Mouse (Mus musculus): ENCODE results near the gene Krtap19-2. TPM values are rescaled to one million over a fixed set of nuclear protein-coding genes. Genes with fewer than 3 reads are reported as not detected.

Gene Krtap19-2
- polyA plus RNA-seq (2012; rRNA removed), result not detected in 2 replicates

GRCm38 (mm10) chr16:88874169-88874568 lies at the start of gene Krtap19-2:
Gene Krtap19-2, minus strand, starts transcription at chr16:88874269.

GRCm38 (mm10) chr16:88896357-88896756 lies 22.3 kb upstream of the Krtap19-2 start, which contains the start of gene Krtap19-5:
Gene Krtap19-5, minus strand, starts transcription at chr16:88896457.

GRCm38 (mm10) chr16:88884989-88885388 lies 10.9 kb upstream of the Krtap19-2 start, which contains the start of gene Krtap19-4:
Gene Krtap19-4, minus strand, starts transcription at chr16:88885089.

GRCm38 (mm10) chr16:88877938-88878337 lies 3.9 kb upstream of the Krtap19-2 start, which contains the start of gene Krtap19-3:
Gene Krtap19-3, minus strand, starts transcription at chr16:88878038.

GRCm38 (mm10) chr16:88869311-88869710 lies 4.8 kb downstream of the Krtap19-2 start, which contains the start of gene Krtap19-1:
Gene Krtap19-1, minus strand, starts transcription at chr16:88869411.

GRCm38 (mm10) chr16:88826095-88826652 lies 47.9 kb downstream of the Krtap19-2 start, which contains the start of gene Krtap14:
Gene Krtap14, minus strand, starts transcription at chr16:88826145.

Other genes starting within 250 kb of the Krtap19-2 start
- gene 2310079G19Rik, start 246.6 kb downstream of the Krtap19-2 start, polyA plus RNA-seq (2012; rRNA removed), result not detected in 2 replicates
- not detected in 2 replicates for gene Krtap26-1, start 226.5 kb downstream of the Krtap19-2 start, polyA plus RNA-seq (2012; rRNA removed)
- gene Krtap27-1, start 202.6 kb downstream of the Krtap19-2 start, polyA plus RNA-seq (2012; rRNA removed), result not detected in 2 replicates
- gene 2310061N02Rik, start 166.3 kb downstream of the Krtap19-2 start, polyA plus RNA-seq (2012; rRNA removed), result not detected in 2 replicates
- gene Krtap13-1, start 145.4 kb downstream of the Krtap19-2 start, polyA plus RNA-seq (2012; rRNA removed), result not detected in 2 replicates
- gene Krtap13, start 122.6 kb downstream of the Krtap19-2 start, polyA plus RNA-seq (2012; rRNA removed), result not detected in 2 replicates
- not detected in 2 replicates for gene 2310034C09Rik, start 115.4 kb downstream of the Krtap19-2 start, polyA plus RNA-seq (2012; rRNA removed)
- not detected in 2 replicates for gene 2310057N15Rik, start 100.1 kb downstream of the Krtap19-2 start, polyA plus RNA-seq (2012; rRNA removed)
- gene Gm5965, start 96.4 kb downstream of the Krtap19-2 start, polyA plus RNA-seq (2012; rRNA removed), result not detected in 2 replicates
- gene Gm20741, start 62.0 kb downstream of the Krtap19-2 start, polyA plus RNA-seq (2012; rRNA removed), result not detected in 2 replicates
- not detected in 2 replicates for gene Krtap15, start 54.1 kb downstream of the Krtap19-2 start, polyA plus RNA-seq (2012; rRNA removed)
- gene Krtap14, start 48.1 kb downstream of the Krtap19-2 start, polyA plus RNA-seq (2012; rRNA removed), result not detected in 2 replicates
- not detected in 2 replicates for gene Krtap19-1, start 4.9 kb downstream of the Krtap19-2 start, polyA plus RNA-seq (2012; rRNA removed)
- not detected in 2 replicates for gene Krtap19-3, start 3.8 kb upstream of the Krtap19-2 start, polyA plus RNA-seq (2012; rRNA removed)
- gene Krtap19-4, start 10.8 kb upstream of the Krtap19-2 start, polyA plus RNA-seq (2012; rRNA removed), result not detected in 2 replicates
- not detected in 2 replicates for gene Krtap19-5, start 22.2 kb upstream of the Krtap19-2 start, polyA plus RNA-seq (2012; rRNA removed)
- gene Krtap19-9b, start 58.0 kb upstream of the Krtap19-2 start, polyA plus RNA-seq (2012; rRNA removed), result not detected in 2 replicates
- gene Krtap16-3, start 88.6 kb upstream of the Krtap19-2 start, polyA plus RNA-seq (2012; rRNA removed), result not detected in 2 replicates
- gene Krtap22-2, start 136.5 kb upstream of the Krtap19-2 start, polyA plus RNA-seq (2012; rRNA removed), result not detected in 2 replicates
- not detected in 2 replicates for gene Gm10229, start 141.0 kb upstream of the Krtap19-2 start, polyA plus RNA-seq (2012; rRNA removed)
- not detected in 2 replicates for gene Krtap6-1, start 157.4 kb upstream of the Krtap19-2 start, polyA plus RNA-seq (2012; rRNA removed)
- gene Gm10228, start 167.2 kb upstream of the Krtap19-2 start, polyA plus RNA-seq (2012; rRNA removed), result not detected in 2 replicates
- gene Krtap6-5, start 173.6 kb upstream of the Krtap19-2 start, polyA plus RNA-seq (2012; rRNA removed), result not detected in 2 replicates
- not detected in 2 replicates for gene 1110025L11Rik, start 189.7 kb upstream of the Krtap19-2 start, polyA plus RNA-seq (2012; rRNA removed)
- gene Krtap6-3, start 209.7 kb upstream of the Krtap19-2 start, polyA plus RNA-seq (2012; rRNA removed), result not detected in 2 replicates

Measured in liver, embryonic 14 days (tissue).